In genomic region chr16:18425475-18426214, GRCm38 (mm10) we compare ENCODE assay signal across 7 mouse cellular contexts. TPM values are rescaled to one million over a fixed set of nuclear protein-coding genes. Genes with fewer than 3 reads are reported as not detected.
DNase-seq lines count a peak whose midpoint lies in the region; ATAC-seq and TF ChIP-seq lines count a peak whose summit lies in the region.

No protein-coding gene starts in this region.

- no peak for ATAC-seq in embryonic facial prominence, embryonic 13.5 days (ENCODE audit: insufficient number of reproducible peaks, insufficient read depth, low FRiP score, low TSS enrichment, low read depth)
- ATAC-seq in inflammation-experienced regulatory T-cells, adult 6 months: peak; percentile 8

- TF ChIP-seq CTCF in testis, adult 2 months (IDR thresholded peaks at IDR 0.05; ENCODE audit: control insufficient read depth, insufficient read depth, insufficient replicate concordance, low read depth, low read length): no peak

- 30% methylated on average over 10 of the region's 10 CpGs for WGBS in embryonic facial prominence, embryonic 13.5 days

- H3K9me3 ChIP-seq in embryonic facial prominence, embryonic 13.5 days: no peaks in the 10 kb centered on the region

- DNase-seq in testis, postnatal 14 days (ENCODE audit: low spot score): no peak
- peak; percentile 16 for DNase-seq in naive thymus-derived CD4-positive, alpha-beta T cell, adult 2 months (ENCODE audit: low read depth)
- no peak for DNase-seq in right cerebral cortex, postnatal 14 days
- no peak for DNase-seq in frontal cortex, postnatal 25 days (ENCODE audit: low spot score in 2 of 2)

- peak overlapping the region; percentile 75 for H3K4me2 ChIP-seq in embryonic facial prominence, embryonic 13.5 days

- peaks cover 13% of the 10 kb centered on the region for H3K4me1 ChIP-seq in testis, adult 2 months (ENCODE audit: control insufficient read depth, insufficient read depth, low read length)
- H3K4me1 ChIP-seq in embryonic facial prominence, embryonic 13.5 days: peaks cover 36% of the 10 kb centered on the region

- H3K4me3 ChIP-seq in testis, adult 2 months (ENCODE audit: control insufficient read depth, low read depth, low read length): peak overlapping the region; percentile 92
- H3K4me3 ChIP-seq in embryonic facial prominence, embryonic 13.5 days: peak overlapping the region; percentile 81

- H3K36me3 ChIP-seq in testis, adult 2 months (ENCODE audit: control insufficient read depth, insufficient read depth, low read length): no peaks in the 10 kb centered on the region
- H3K36me3 ChIP-seq in embryonic facial prominence, embryonic 13.5 days: peaks cover 22% of the 10 kb centered on the region

- no peaks in the 10 kb centered on the region for H3K27me3 ChIP-seq in testis, adult 2 months (ENCODE audit: control insufficient read depth, insufficient read depth, low read length)
- H3K27me3 ChIP-seq in embryonic facial prominence, embryonic 13.5 days: no peaks in the 10 kb centered on the region

- H3K27ac ChIP-seq in testis, adult 2 months (ENCODE audit: control insufficient read depth, insufficient read depth, low read depth, low read length): peak overlapping the region; percentile 79
- H3K27ac ChIP-seq in embryonic facial prominence, embryonic 13.5 days: peak overlapping the region; percentile 64

- TF ChIP-seq POLR2A in testis, adult 2 months (IDR thresholded peaks at IDR 0.05; ENCODE audit: control insufficient read depth, low read depth, low read length): no peak

- peak overlapping the region; percentile 89 for H3K9ac ChIP-seq in embryonic facial prominence, embryonic 13.5 days

RNA-seq across cellular contexts. Expression of gene Txnrd2, which starts 0.5 kb away (rescaled TPM):
- polyA plus RNA-seq in testis, adult 2 months (2012; rRNA removed): 4.3 and 4.5 TPM in 2 replicates
- 14.9 and 17.7 TPM in 2 replicates for polyA plus RNA-seq in embryonic facial prominence, embryonic 13.5 days (2015; fragmentation: Nextera tagmentation; extraction: Ambion mirVana)
- 10 to 100 TPM; 15.9 to 21.2 (median 20.4) TPM for polyA plus RNA-seq in inflammation-experienced regulatory T-cells, adult 6 months (2017; shearing (Covaris generic))

RNA-seq across cellular contexts. Expression of gene Comt, which starts 1.0 kb away (rescaled TPM):
- polyA plus RNA-seq in testis, adult 2 months (2012; rRNA removed): 12.2 and 20.1 TPM in 2 replicates
- 73.9 and 78.8 TPM in 2 replicates for polyA plus RNA-seq in embryonic facial prominence, embryonic 13.5 days (2015; fragmentation: Nextera tagmentation; extraction: Ambion mirVana)
- 10 to 100 TPM; 51.4 to 56.7 (median 52.3) TPM for polyA plus RNA-seq in inflammation-experienced regulatory T-cells, adult 6 months (2017; shearing (Covaris generic))
